Mouse (Mus musculus) embryonic fibroblast, embryonic 13.5 days (primary cell): ENCODE measurements around the gene Gmds. TPM values are rescaled to one million over a fixed set of nuclear protein-coding genes. Genes with fewer than 3 reads are reported as not detected.

ENCODE experiments used
- H3K27ac ChIP-seq: 2 replicates; pipeline ENCODE4 v1.5.1; 2012; ENCODE audit warnings: low read length, control low read depth, inconsistent platforms; ENCODE audit not compliant: insufficient read depth
- H3K4me1 ChIP-seq: 2 replicates; pipeline ENCODE4 v1.6.1; 2011; ENCODE audit warnings: low read length; ENCODE audit not compliant: control insufficient read depth, insufficient read depth
- H3K4me3 ChIP-seq: 2 replicates; pipeline ENCODE4 v1.5.1; 2011; ENCODE audit warnings: mild to moderate bottlenecking, control low read depth, low read length; ENCODE audit not compliant: insufficient read depth
- CTCF ChIP-seq: IDR thresholded peaks from 2 replicates; pipeline ENCODE4 v1.5.1; 2011; ENCODE audit warnings: mild to moderate bottlenecking, control low read depth, low read length, moderate library complexity, borderline replicate concordance; ENCODE audit not compliant: insufficient read depth
- POLR2A ChIP-seq: IDR thresholded peaks from 2 replicates; pipeline ENCODE4 v1.6.1; 2011; ENCODE audit warnings: low read depth, mild to moderate bottlenecking, control low read depth, low read length, moderate library complexity
- polyA plus RNA-seq: library from polyadenylated mRNA; stranded (reverse); fragments of >200 nt; gene quantifications from 2 replicates; pipeline ENCODE4 v1.2.4, GENCODE M21; 2011; ENCODE audit warnings: low read depth; ENCODE audit not compliant: missing spikeins, insufficient read length

Gene Gmds
- polyA plus RNA-seq, 1 experiment: 19.1 TPM

DNA sequence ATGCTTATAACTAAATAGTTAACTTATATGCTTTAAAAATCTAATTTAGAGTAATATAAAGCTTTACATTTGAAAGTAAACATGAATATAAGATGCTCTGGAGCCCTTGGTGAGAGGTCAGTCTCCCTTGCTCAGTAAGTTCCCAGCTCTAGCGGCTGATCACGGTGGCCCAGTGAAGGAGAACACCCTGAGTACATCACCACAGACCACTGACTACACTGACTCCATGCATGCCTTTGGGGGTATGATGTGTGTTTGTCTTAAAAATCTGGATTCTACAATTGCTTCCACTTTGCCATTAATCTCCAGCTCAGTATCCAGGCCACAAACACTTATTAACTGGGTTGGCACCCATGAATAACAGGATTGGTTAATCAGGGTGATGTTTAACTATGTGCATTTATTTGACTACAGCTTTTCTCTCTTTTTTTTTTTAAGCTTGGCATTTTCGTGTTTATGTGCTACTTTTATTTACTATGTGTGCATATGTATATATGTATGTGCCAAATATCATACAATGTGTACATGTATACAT is 393.8 kb downstream of the Gmds start:
- no peaks in the 10 kb centered on the region for H3K4me1 ChIP-seq
- TF ChIP-seq POLR2A: no peak
- TF ChIP-seq CTCF: no peak
- H3K27ac ChIP-seq: no peak overlapping the region
- no peak overlapping the region for H3K4me3 ChIP-seq

DNA sequence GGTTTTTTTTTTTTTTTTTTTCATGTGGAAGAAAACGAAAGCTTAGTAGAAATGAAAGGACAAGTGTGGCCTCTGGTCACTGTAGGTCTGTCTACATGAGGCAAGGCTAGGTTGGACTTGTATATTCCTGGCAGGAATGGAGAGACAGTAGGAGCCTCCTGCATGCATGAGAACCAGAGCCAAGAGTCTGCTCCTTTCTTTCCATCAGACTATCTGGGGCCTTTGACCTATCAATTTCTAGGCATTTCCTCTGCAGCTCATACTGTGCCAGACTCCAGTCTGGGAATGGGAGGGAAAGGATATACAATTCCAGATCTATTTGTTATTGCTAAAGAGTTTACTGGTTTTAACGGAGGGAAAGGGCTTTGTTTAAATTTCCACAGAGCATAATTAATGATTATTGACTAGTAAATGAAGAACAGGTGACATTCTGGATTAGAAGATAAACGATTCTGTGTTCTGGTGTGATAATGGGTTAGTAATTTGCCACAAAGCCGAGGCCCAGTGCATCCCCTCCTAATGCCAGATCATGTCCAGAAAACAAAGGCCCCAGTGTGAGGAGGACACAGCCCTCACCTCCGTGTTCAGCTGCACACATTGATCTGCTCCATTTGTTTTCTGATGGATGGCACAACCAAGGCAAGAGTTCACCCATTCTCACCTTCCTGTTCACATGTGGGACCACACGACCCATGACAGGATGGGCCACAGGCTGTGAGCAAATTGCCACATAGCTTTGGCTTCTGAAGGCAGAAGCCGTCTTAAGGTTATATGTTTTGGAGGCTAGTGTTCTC is 394.9 kb downstream of the Gmds start:
- H3K4me3 ChIP-seq: no peak overlapping the region
- no peak overlapping the region for H3K27ac ChIP-seq
- no peaks in the 10 kb centered on the region for H3K4me1 ChIP-seq
- TF ChIP-seq CTCF (no peak), POLR2A (no peak)

DNA sequence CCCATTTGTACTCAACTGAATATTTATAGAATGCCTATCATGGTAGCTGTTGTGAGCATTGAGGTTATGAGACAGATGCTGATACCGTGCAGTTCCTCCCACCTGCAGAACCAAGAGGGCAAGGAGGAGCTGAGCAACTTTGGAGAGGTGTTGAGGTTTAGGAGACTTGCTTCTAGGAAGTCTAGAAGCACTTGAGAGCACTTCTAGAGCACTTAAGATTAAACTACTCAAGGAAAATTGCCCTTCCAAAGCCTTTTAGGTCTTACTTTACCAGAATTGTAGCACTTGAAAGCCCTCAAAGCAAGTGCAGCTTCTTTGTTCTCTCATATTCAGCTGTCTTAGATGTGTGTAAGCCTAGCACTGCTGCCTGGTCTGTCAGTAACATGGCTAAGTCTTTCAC is 409.2 kb downstream of the Gmds start:
- no peaks in the 10 kb centered on the region for H3K4me1 ChIP-seq
- H3K4me3 ChIP-seq: no peak overlapping the region
- TF ChIP-seq POLR2A: no peak
- H3K27ac ChIP-seq: no peak overlapping the region

DNA sequence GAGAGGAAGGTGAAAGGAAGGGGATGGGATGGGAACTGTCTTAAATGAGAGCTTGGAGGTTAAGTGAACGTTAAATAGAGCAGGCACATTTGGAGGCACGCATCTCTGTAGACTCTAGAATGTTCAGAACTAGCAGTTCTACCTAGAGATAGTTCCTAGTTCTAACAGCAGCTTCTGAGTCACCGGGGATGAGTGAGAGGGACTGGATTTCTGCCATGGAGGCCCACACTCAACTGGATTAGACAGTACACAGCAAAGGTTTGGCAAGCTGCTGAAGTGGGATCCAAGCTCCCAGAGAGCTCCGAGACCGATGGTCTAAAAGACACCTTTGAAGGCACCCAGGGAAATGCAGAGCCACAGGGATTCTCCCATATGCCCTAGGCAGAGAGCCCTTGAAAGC is 411.9 kb downstream of the Gmds start:
- Histone ChIP-seq H3K4me3 (no peak overlapping the region), H3K4me1 (no peaks in the 10 kb centered on the region), H3K27ac (no peak overlapping the region)
- TF ChIP-seq POLR2A (no peak), CTCF (no peak)

DNA sequence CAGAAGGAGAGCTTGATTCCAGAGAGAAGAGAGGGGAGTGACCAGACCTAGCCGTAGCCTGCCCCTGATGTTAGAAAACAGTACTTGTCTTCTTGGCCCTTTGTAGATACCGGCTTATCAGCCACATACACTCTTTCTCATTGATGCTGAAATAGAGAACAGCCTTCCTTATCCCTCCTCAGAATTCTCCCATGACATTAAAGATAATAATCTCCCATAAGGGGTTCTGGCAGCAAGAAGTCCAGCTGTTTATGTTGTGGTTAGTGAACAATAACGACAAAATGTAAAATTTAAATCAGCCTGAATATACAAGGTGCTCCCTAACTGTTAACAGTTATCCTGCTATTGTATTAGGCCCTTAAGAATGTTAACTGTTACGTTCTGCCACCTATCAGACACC is 414.0 kb downstream of the Gmds start:
- Histone ChIP-seq H3K27ac (no peak overlapping the region), H3K4me1 (no peaks in the 10 kb centered on the region), H3K4me3 (no peak overlapping the region)
- TF ChIP-seq CTCF (no peak), POLR2A (no peak)

DNA sequence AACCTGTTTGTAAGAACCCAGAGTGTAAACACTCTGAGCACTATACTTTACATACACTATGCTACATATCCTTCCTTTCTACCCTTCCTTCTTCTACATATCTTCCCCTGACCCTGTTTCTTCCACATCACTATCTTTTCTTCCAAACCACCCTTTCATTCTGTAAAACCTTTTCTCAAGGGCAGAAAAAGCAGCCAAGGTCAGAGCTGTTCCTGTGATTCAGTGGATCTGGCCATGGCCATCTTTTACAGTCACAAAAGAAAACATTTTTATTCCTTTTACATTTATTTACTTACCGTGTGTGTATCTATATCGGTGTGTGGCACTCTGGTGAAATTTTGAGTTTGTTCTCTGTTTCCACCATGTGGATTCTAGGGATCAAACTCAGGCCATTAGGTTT is 418.8 kb downstream of the Gmds start:
- H3K27ac ChIP-seq: no peak overlapping the region
- TF ChIP-seq CTCF: no peak
- TF ChIP-seq POLR2A: no peak

DNA sequence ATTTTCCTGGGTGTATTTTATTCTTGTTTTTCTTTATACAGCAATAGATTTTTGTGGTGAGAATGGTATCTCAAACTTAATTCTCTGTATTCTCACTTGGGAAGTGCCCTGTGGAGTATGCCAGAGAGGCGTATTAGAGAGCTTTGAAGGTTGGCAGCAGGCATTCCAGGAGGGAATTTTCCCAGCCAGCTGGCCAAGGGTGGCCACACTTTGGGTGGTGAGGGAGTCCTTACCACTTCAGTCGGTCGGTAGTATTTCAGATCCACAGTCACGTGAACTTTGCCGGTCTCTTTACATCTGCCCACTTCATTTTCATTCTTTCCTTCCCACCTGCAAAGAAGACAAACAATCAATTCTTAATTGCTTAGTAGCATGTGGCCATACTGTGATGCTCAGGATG is 421.2 kb downstream of the Gmds start:
- Histone ChIP-seq H3K4me3 (no peak overlapping the region), H3K27ac (no peak overlapping the region), H3K4me1 (0 out of 2 replicates have a peak, but pooled peaks cover 2% of the 10 kb centered on the region)
- TF ChIP-seq POLR2A (no peak), CTCF (no peak)

More for the DNA sequence above, 418.8 kb downstream of the Gmds start:
- no peak overlapping the region for H3K4me3 ChIP-seq
- H3K4me1 ChIP-seq: 0 out of 2 replicates have a peak, but pooled peaks cover 2% of the 10 kb centered on the region

DNA sequence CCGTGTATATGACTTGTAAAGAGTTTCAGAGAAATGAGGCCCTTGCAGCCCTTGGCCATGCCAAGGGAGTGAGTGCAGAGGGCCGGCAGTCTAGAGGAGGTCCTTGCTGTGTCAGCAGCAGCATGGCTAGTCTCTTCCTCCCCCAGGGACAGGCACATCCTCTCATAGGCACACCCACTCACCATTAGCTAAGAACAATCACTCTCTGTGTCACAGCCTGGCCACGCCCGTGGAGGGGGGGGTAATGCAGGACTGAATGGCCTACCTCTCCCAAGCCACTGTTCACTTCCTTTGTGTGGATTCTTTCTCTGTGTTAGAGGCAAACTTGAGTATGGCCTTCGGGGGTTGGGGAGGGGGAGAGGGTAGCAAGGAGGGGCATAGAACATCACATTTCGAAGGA is 422.8 kb downstream of the Gmds start:
- H3K27ac ChIP-seq: no peak overlapping the region
- H3K4me3 ChIP-seq: no peak overlapping the region
- TF ChIP-seq POLR2A: no peak
- no peak for TF ChIP-seq CTCF
- 0 out of 2 replicates have a peak, but pooled peaks cover 5% of the 10 kb centered on the region for H3K4me1 ChIP-seq

DNA sequence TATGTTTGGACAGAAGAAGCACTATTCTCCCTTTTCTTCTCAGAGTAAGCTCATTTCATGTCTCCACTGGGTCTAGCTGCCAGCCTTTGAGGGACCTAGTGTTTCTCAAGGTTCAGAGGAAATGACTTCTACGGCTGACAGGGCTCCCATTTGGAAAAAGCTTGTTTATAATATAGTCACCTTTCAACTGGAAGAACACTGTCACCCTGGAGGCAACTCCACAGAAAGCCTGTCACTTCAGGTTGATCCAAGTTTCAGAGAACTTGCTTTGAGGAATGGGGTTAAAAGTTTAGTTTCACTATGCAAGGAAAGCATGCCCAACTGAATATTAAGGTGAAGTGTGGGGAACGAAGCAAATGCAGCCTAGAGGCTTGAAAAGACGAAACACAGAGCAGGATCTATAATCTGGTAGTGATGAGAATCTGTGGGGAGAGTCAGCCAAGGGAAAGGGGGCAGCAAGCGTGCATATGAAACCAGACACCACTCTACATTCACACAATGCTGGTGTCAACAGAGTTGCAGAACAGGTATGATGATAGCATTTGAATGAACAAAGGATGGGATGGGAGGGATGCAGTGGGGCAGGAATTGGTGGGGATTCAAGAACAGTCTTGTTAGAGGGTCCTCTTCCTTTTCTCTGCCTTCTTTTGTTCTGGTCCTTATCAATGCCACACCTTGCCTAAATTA is 423.5 kb downstream of the Gmds start:
- Histone ChIP-seq H3K4me1 (0 out of 2 replicates have a peak, but pooled peaks cover 5% of the 10 kb centered on the region), H3K4me3 (no peak overlapping the region), H3K27ac (no peak overlapping the region)
- no peak for TF ChIP-seq POLR2A
- no peak for TF ChIP-seq CTCF

DNA sequence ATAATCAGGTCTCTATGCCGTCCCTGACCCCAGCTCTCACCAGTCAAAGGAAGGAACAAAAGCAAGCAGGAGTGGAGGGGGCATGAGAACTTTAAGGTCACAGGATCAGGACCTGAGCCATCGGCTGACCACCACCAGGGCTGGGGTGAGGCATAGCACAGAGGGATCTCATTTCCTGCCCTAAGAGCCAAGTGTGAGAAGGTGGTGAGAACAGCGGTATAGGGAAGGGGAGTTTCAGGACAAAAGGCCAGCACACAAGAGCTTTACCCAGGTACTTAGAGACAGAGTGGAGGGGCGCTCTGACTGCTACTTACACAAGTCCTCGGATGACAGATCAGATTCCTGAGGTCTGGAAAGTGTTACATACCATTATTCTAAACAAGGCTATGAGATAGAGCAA is 426.6 kb downstream of the Gmds start:
- Histone ChIP-seq H3K4me1 (0 out of 2 replicates have a peak, but pooled peaks cover 5% of the 10 kb centered on the region), H3K4me3 (no peak overlapping the region), H3K27ac (no peak overlapping the region)
- TF ChIP-seq CTCF: no peak
- TF ChIP-seq POLR2A: no peak
